Mouse (Mus musculus): ENCODE results near the gene Dkkl1. TPM values are rescaled to one million over a fixed set of nuclear protein-coding genes. Genes with fewer than 3 reads are reported as not detected.

Dkkl1 gene
- total RNA-seq, 2 experiments from 2014 or later: not detected

DNA sequence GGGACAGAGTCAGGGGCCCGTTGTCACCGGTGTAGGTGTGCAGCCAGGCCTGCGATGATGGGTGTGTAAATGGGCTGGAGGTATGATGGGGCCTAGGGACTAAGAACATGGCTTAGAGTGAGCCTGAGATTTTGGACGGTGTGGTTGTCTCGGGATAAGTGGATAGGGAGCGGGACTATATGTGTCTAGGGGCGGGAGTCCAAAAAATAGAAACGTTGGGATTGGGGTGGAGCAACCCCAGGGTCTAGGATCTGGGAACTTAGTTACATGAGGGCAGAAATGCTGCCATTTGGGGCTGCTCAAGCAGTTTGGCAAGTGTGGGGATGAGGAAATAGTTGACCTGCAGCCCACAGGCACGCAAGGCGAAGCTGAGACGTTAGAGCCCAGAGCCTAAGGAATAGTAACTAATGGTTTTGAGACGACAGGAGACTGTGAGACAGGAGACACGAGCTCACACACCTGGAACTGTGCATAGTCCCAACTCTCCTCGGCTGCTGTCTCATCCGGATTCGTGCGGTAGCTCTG is 23.8 kb upstream of the Dkkl1 start:
- TF ChIP-seq CTCF (IDR thresholded peaks at IDR 0.05): no peak
- no peak for DNase-seq
- intact Hi-C loops (cut with DNase I): no loop called here
- Histone ChIP-seq H3K4me3 (peak overlapping the region; percentile 66), H3K27ac (peak overlapping the region; percentile 41; the same call in 1 of the 2 replicates)

DNA sequence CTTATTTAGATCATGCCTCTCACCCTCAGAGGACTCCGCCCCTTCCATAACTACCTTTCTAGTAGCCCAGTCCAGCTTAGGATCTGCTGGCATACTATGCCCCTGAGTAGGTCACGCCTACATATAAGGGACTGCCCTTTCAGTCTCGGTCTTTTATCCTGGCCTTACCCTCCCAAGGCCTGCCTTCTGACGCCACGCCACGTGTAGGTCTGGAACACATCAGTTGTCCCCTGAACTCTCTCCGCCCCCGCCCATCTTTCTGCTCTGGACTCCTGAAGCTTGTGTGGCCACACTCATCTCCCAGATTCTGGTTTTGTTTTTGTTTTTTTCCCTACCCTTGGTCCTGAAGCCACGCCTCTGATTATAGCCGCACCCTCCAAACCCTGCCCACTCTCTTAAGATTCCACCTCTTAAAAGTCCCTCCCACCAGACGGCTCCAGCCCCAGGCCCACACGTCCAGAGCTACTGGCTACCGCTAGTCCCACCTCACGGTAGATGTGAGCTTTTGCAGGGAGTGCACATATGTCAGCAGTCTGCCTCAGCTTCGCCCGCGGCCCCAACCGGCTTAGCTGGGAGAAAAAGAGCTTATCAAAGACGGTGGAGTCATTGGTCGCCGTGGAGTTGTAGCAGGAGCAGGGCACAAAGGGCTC is 23.1 kb upstream of the Dkkl1 start:
- Histone ChIP-seq H3K4me3 (peak overlapping the region; percentile 66), H3K27ac (peak overlapping the region; percentile 41; the same call in 1 of the 2 replicates)
- DNase-seq: peak; percentile 39
- intact Hi-C loops (cut with DNase I): no loop called here
- TF ChIP-seq CTCF (IDR thresholded peaks at IDR 0.05): no peak

DNA sequence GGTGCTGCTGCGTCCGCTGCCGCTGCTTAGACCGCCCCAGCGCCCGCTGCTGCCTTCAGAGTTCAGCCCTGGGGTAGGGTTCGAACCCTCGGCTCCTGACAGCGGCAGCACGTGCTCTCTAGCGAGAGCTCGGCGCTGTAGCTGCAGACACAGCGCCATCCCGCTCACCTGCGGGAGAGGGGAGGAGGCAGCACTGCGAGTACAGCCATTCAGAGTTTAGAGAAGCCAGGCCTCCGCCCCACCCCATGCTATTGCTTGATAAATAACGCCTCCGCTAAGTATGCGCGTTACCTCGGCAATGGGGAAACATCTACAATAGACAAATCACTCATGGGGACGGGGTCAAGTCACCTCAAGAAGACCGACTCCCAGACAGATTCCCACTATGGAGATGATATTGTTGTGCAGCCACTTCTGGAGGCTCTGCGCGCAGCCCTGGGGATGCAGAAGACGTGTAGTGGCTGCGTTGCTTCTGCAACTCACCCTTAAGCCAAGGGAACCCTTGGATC is 22.4 kb upstream of the Dkkl1 start:
- TF ChIP-seq CTCF (IDR thresholded peaks at IDR 0.05): no peak
- H3K4me3 ChIP-seq: peak overlapping the region; percentile 66
- intact Hi-C loops (cut with DNase I): no loop called here
- DNase-seq: no peak
- peak overlapping the region; percentile 40; the same call in 1 of the 2 replicates for H3K27ac ChIP-seq

DNA sequence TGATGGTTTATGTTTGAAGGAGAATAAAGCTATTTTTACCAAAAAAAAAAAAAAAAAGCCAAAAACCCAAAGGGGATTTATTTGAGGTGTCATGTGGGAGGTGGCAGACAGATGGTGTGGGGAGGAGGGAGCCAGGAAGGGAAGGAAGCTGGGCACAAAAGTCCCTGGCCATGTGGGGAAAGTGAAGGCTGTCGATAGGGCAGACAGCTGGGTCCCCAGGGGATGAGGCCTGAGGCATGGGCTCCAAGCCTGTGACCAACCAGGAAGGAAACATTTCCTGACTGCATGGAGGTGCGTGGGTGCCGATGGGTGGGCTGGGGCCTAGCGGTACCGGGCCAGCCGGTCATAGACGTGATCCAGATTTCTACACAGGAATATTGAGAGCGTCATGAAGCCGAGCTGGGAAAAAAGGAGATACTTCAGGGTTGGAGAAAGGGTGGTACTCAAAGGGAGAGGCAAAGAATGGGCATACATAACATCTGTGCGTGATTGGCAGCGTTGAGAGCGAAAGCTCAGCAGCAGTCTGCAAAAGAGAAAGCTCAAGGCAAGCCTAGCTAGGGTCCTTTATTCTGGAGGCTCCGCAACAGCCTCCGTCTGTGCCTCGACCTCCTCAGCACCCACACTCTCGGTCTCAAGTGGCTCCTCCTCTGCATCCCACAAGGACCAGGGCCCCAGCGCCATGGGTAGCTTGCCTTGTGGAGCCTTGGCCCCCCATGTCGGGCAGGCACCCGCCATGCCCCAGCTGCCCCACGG is 21.8 kb upstream of the Dkkl1 start:
- Histone ChIP-seq H3K4me3 (peak overlapping the region; percentile 66), H3K27ac (no peak overlapping the region)
- TF ChIP-seq CTCF (IDR thresholded peaks at IDR 0.05): no peak
- intact Hi-C loops (cut with DNase I): no loop called here
- no peak for DNase-seq

DNA sequence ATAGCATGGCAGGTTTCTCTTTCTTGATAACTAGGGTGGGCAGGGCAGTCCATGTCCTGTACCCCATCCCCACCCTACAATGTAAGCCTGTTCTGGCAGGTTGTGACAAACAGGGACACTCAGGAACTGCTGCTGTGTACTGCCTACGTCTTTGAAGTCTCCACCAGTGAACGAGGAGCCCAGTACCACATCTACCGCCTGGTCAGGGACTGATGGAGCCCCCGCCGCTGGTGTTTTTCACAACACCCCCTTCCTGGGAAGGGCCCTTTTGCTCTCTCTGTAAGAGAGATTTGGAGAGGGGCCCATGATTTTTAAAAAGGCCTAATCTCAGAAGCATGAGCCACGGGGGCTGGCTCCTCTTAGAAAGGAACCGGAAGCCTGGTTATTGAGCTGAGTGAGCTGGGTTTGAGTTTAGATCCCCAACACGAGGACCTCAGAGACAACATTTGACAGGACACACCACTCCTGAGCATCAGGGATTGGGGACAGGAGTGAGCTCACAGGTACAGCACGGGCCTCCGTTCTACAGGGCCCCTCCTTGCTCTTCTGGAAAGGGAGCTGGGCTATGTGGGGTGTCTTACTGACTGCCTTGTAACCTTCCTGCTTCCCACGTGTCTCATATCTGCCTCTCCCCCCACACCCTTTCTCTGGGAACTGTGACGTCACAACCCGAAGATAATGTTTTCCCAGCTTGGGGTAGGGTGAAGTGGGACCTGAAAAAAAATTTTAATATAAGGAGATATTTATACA is 20.9 kb upstream of the Dkkl1 start:
- TF ChIP-seq CTCF (IDR thresholded peaks at IDR 0.05): no peak
- Histone ChIP-seq H3K27ac (no peak overlapping the region), H3K4me3 (no peak overlapping the region)
- intact Hi-C loops (cut with DNase I): no loop called here
- no peak for DNase-seq

DNA sequence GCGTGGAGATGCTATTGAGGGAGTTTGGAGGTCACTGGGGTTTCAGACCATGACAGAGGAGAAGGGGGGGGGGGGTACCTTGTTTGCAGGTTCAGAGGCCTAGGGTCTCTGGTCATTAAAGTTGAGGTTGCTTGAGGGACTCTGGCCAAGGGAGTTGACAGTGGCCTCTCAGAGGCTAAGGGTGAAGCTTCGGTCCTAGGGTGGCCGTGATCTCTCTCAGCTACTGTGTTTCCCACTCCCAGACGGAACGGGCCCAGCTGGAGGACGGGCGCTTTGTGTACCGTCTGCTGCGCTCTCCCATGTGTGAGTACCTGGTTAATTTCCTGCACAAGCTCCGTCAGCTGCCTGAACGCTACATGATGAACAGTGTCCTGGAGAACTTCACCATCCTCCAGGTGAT is 20.0 kb upstream of the Dkkl1 start:
- Histone ChIP-seq H3K27ac (no peak overlapping the region), H3K4me3 (no peak overlapping the region)
- intact Hi-C loops (cut with DNase I): no loop called here
- TF ChIP-seq CTCF (IDR thresholded peaks at IDR 0.05): no peak
- no peak for DNase-seq

DNA sequence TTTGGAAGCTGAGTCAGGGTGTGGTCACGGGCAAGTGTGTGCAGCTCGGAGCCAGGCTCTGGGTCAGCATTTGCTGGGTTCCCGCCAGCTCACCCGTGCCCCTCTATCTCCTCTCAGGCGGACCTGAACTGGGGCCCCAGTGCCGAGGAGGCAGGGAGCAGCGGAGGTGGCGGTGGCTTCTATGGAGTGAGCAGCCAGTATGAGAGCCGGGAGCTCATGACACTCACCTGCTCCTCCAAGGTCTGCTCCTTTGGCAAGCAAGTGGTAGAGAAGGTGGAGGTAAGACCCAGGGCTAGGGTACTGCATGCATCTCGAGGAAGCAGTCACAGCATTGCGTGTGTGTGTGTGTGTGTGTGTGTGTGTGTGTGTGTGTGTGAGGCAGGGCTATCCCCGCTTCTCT is 19.2 kb upstream of the Dkkl1 start:
- no peak for TF ChIP-seq CTCF (IDR thresholded peaks at IDR 0.05)
- Histone ChIP-seq H3K27ac (no peak overlapping the region), H3K4me3 (no peak overlapping the region)
- intact Hi-C loops (cut with DNase I): no loop called here
- no peak for DNase-seq

DNA sequence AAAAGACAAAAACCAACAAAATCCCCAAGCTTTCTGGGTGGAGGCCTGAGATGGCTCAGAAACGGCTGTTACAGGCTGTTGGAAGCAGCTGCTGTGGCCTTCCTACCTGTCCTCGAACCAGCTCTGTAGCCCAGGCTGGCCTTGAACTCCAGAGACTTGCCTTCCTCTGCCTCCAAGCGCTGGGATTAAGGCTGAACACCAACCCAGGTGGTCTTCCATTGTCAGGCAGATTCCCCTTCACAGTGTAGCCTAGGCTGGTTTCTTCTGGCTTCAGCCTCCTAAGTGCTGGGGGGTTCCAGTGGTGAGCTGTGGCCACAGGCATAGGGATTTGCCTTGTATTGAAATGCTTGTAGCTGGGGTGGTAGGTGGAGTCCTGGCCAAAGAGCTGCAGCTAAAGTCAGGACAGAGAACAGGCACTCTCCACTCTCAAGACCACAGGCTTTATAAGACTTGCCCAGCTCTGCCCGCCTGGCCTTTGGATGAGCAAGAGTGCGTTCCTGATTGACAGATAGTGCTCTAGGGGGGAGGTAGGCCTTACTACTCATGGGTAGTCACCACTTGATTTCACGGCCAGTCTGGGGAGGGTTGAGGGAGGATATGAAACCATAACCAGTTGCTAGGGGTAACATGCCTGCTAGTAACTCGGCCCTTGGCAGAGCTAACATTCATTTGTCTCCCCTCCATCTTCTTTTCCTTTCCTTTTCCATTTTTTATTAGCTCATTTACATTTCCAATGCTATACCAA is 17.7 kb upstream of the Dkkl1 start:
- intact Hi-C loops (cut with DNase I): no loop called here
- H3K27ac ChIP-seq: no peak overlapping the region
- TF ChIP-seq CTCF (IDR thresholded peaks at IDR 0.05): no peak
- no peak overlapping the region for H3K4me3 ChIP-seq
- DNase-seq: no peak

DNA sequence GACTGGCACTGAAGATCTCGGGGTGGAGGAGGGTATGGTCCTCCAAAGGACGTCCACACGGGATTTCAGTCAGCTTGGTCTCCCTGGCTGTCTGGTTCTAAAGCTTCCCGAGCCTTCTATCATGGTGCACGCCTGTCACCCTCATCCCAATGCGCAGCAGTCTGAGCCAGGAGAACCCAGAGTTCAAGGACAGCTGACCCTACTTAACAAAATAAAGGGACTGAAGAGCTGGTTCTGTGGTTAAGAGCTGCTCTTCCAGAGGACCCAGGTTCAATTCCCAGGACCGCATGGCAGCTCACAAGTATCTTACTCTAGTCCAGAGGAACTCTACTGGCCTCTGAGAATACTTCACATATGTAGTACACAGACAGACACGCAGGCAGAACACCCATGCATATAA is 17.1 kb upstream of the Dkkl1 start:
- intact Hi-C loops (cut with DNase I): no loop called here
- no peak for TF ChIP-seq CTCF (IDR thresholded peaks at IDR 0.05)
- no peak overlapping the region for H3K27ac ChIP-seq
- no peak for DNase-seq
- H3K4me3 ChIP-seq: no peak overlapping the region

DNA sequence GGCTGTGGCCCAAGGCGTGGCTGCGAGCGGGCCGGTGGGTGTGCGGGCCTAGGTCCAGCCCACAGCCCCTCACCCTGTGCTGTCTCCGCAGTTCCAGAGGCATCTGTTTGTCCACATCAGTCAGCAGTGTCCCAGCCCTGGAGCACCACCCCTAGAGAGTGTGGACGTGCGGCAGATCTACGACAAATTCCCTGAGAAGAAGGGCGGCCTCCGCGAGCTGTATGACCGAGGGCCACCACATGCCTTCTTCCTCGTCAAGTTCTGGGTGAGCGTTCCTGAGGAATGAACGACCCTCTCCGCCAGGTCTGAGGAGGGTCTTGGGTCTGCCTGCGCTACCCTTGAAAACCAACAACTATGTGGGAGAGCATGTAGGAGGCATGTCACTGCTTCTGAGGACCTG is 16.6 kb upstream of the Dkkl1 start:
- Histone ChIP-seq H3K4me3 (no peak overlapping the region), H3K27ac (no peak overlapping the region)
- no peak for DNase-seq
- no peak for TF ChIP-seq CTCF (IDR thresholded peaks at IDR 0.05)
- intact Hi-C loops (cut with DNase I): no loop called here

DNA sequence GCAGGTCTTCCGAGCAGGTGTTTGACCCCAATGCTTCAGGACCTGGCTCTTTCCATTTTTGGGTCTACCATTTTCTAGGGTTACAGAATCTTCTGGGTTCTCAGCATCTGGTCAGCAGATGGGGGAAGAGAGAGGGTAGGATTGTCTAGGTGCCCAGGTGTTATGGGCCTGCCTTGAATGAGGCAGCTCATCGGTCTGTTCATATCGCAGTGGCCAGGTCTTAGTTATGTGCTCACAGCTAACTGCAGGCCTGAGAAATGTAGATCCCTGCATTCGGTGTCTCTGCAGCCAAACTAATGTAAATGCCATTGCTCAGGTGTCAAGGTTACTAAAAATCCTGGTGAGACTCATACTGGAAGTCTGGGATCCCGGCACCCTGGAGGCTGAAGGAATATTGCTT is 14.5 kb upstream of the Dkkl1 start:
- Histone ChIP-seq H3K4me3 (no peak overlapping the region), H3K27ac (no peak overlapping the region)
- DNase-seq: no peak
- TF ChIP-seq CTCF (IDR thresholded peaks at IDR 0.05): no peak
- intact Hi-C loops (cut with DNase I): no loop called here

DNA sequence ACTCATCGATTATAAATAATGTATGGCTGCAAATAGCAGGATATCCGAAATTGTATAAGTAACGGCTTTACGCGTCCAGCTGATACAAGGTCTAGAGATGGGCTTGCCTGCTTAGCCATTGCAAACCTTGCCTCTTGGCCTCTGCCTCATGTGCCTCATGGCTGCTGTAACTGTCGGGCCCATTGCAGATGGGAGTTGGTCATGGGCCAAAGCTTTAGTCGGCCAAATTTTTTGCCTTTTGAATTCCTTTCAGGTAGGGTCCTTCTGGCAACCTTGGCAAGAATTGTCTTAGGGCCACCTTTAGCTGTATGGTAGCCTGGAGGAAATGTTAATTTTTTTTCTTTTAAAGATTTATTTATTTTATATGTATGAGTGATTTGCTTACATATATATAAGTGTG is 12.9 kb upstream of the Dkkl1 start:
- no peak overlapping the region for H3K27ac ChIP-seq
- no peak overlapping the region for H3K4me3 ChIP-seq
- intact Hi-C loops (cut with DNase I): no loop called here
- no peak for TF ChIP-seq CTCF (IDR thresholded peaks at IDR 0.05)
- no peak for DNase-seq

Data from gastrocnemius, adult 2 months (tissue).